Mouse (Mus musculus) E14TG2a.4 (cell line): ENCODE results near the gene Gpr3.

Experiments
- CTCF ChIP-seq: conservative IDR thresholded peaks from 2 replicates; pipeline ENCODE4 v1.5.1; 2014; ENCODE audit warnings: low read length
- NANOG ChIP-seq: IDR thresholded peaks from 2 replicates; pipeline ENCODE4 v1.6.1; 2014; ENCODE audit warnings: borderline replicate concordance, low read length, mixed read lengths

- TF ChIP-seq CTCF (no peak), NANOG (no peak)
Observed at GRCm38 (mm10) chr4:133240934-133241908, 28.9 kb upstream of the Gpr3 start.
